In genomic region chr2:155811821-155812396, GRCm38 (mm10) we compare ENCODE assay signal across 8 mouse cellular contexts. TPM values are rescaled to one million over a fixed set of nuclear protein-coding genes. Genes with fewer than 3 reads are reported as not detected.
DNase-seq lines count a peak whose midpoint lies in the region; ATAC-seq lines count a peak whose summit lies in the region.

No protein-coding gene starts in this region.

- 0 out of 2 replicates have a peak, but pooled peaks cover 6% of the 10 kb centered on the region for H3K27me3 ChIP-seq in midbrain, embryonic 10.5 days (ENCODE audit: low read depth, poor library complexity, severe bottlenecking)
- no peaks in the 10 kb centered on the region for H3K27me3 ChIP-seq in midbrain, embryonic 15.5 days (replicated peaks)
- H3K27me3 ChIP-seq in embryonic facial prominence, embryonic 14.5 days (replicated peaks; ENCODE audit: control insufficient read depth, insufficient read depth, low read length) = no peaks in the 10 kb centered on the region
- no peaks in the 10 kb centered on the region for H3K27me3 ChIP-seq in neural tube, embryonic 11.5 days (ENCODE audit: control insufficient read depth, insufficient read depth, low read length)

- DNase-seq in midbrain, embryonic 10.5 days (ENCODE audit: low spot score) = peak; percentile 77
- DNase-seq in adrenal gland, postnatal 4 days (ENCODE audit: low spot score in 2 of 2) = peak; percentile 55 to 62
- DNase-seq in embryonic facial prominence, embryonic 14.5 days (ENCODE audit: low spot score) = peak; percentile 50
- peak; percentile 84 for DNase-seq in heart, postnatal 4 days
- peak; percentile 87 to 93 for DNase-seq in left cerebral cortex, postnatal 14 days (ENCODE audit: low spot score in 2 of 2)
- DNase-seq in neural tube, embryonic 11.5 days (ENCODE audit: low spot score) = peak; percentile 84
- peak; percentile 44 for DNase-seq in testis, postnatal 14 days (ENCODE audit: low spot score)

- intact Hi-C loops in left cerebral cortex, postnatal 14 days (cut with DNase I) = loop anchor here (2.0 kb wide), 1 partner anchor 35 kb away; no protein-coding TSS in a partner anchor

- no peak overlapping the region for H3K9ac ChIP-seq in midbrain, embryonic 15.5 days
- no peak overlapping the region for H3K9ac ChIP-seq in embryonic facial prominence, embryonic 14.5 days (ENCODE audit: low read depth, low read length)
- no peak overlapping the region for H3K9ac ChIP-seq in neural tube, embryonic 11.5 days (ENCODE audit: low read length)

- no peak overlapping the region for H3K4me2 ChIP-seq in midbrain, embryonic 15.5 days
- H3K4me2 ChIP-seq in embryonic facial prominence, embryonic 14.5 days (ENCODE audit: low read depth, low read length) = no peak overlapping the region
- H3K4me2 ChIP-seq in neural tube, embryonic 11.5 days (ENCODE audit: low read depth) = no peak overlapping the region

- ATAC-seq in midbrain, embryonic 15.5 days (replicated peaks) = no peak
- ATAC-seq in embryonic facial prominence, embryonic 14.5 days (ENCODE audit: low read depth) = no peak
- ATAC-seq in neural tube, embryonic 11.5 days (ENCODE audit: insufficient read depth, low FRiP score, low TSS enrichment) = no peak

- no peak overlapping the region for H3K4me3 ChIP-seq in midbrain, embryonic 10.5 days
- no peak overlapping the region for H3K4me3 ChIP-seq in midbrain, embryonic 15.5 days
- no peak overlapping the region for H3K4me3 ChIP-seq in embryonic facial prominence, embryonic 14.5 days (ENCODE audit: low read depth, low read length)
- no peak overlapping the region for H3K4me3 ChIP-seq in neural tube, embryonic 11.5 days (ENCODE audit: low read depth, low read length)

- no peaks in the 10 kb centered on the region for H3K4me1 ChIP-seq in midbrain, embryonic 10.5 days
- no peaks in the 10 kb centered on the region for H3K4me1 ChIP-seq in midbrain, embryonic 15.5 days
- H3K4me1 ChIP-seq in embryonic facial prominence, embryonic 14.5 days (ENCODE audit: control insufficient read depth, insufficient read depth, low read length) = no peaks in the 10 kb centered on the region
- H3K4me1 ChIP-seq in neural tube, embryonic 11.5 days (ENCODE audit: control insufficient read depth, insufficient read depth, low read length) = no peaks in the 10 kb centered on the region

- WGBS in midbrain, embryonic 10.5 days = 44% methylated on average over 16 of the region's 16 CpGs
- WGBS in midbrain, embryonic 15.5 days = 46% methylated on average over 16 of the region's 16 CpGs
- 42% methylated on average over 16 of the region's 16 CpGs for WGBS in embryonic facial prominence, embryonic 14.5 days
- WGBS in neural tube, embryonic 11.5 days = 39% methylated on average over 16 of the region's 16 CpGs

- H3K27ac ChIP-seq in midbrain, embryonic 10.5 days (replicated peaks) = no peak overlapping the region
- H3K27ac ChIP-seq in midbrain, embryonic 15.5 days = no peak overlapping the region
- no peak overlapping the region for H3K27ac ChIP-seq in embryonic facial prominence, embryonic 14.5 days (replicated peaks; ENCODE audit: low read depth, low read length)
- no peak overlapping the region for H3K27ac ChIP-seq in neural tube, embryonic 11.5 days (ENCODE audit: low read depth, low read length)

- H3K9me3 ChIP-seq in midbrain, embryonic 10.5 days (replicated peaks) = no peaks in the 10 kb centered on the region
- H3K9me3 ChIP-seq in midbrain, embryonic 15.5 days = no peaks in the 10 kb centered on the region
- H3K9me3 ChIP-seq in embryonic facial prominence, embryonic 14.5 days (ENCODE audit: control insufficient read depth, low read length) = no peaks in the 10 kb centered on the region
- no peaks in the 10 kb centered on the region for H3K9me3 ChIP-seq in neural tube, embryonic 11.5 days (ENCODE audit: control insufficient read depth, low read length)

- H3K36me3 ChIP-seq in midbrain, embryonic 10.5 days = no peaks in the 10 kb centered on the region; the same call in 1 of the 2 replicates
- H3K36me3 ChIP-seq in midbrain, embryonic 15.5 days (replicated peaks) = peaks cover 7% of the 10 kb centered on the region; the same call in 1 of the 2 replicates
- no peaks in the 10 kb centered on the region for H3K36me3 ChIP-seq in embryonic facial prominence, embryonic 14.5 days (ENCODE audit: control insufficient read depth, insufficient read depth, low read length)
- H3K36me3 ChIP-seq in neural tube, embryonic 11.5 days (ENCODE audit: control insufficient read depth, insufficient read depth, low read length) = no peaks in the 10 kb centered on the region

RNA-seq across cellular contexts. Expression of gene BC029722, which starts 7.3 kb away (rescaled TPM):
- 6.8 and 10.5 TPM in 2 replicates for polyA plus RNA-seq in midbrain, embryonic 10.5 days (2016; fragmentation: Nextera tagmentation; extraction: Ambion mirVana)
- polyA plus RNA-seq in midbrain, embryonic 15.5 days (2015; fragmentation: Nextera tagmentation; extraction: Ambion mirVana) = 39.5 and 40.2 TPM in 2 replicates
- total RNA-seq in adrenal gland, postnatal 4 days (2021) = 10 to 100 TPM; 72.5 to 72.6 TPM
- polyA plus RNA-seq in embryonic facial prominence, embryonic 14.5 days (2014; fragmentation: Nextera tagmentation; extraction: Ambion mirVana) = 10.8 and 12.2 TPM in 2 replicates
- 10 to 100 TPM; 11.0 to 11.5 TPM for total RNA-seq in heart, postnatal 4 days (2021)
- total RNA-seq in left cerebral cortex, postnatal 14 days (2021) = 10 to 100 TPM; 45.7 to 50.3 TPM
- 11.1 and 12.2 TPM in 2 replicates for polyA plus RNA-seq in neural tube, embryonic 11.5 days (2014; fragmentation: Nextera tagmentation; extraction: Ambion mirVana)

RNA-seq across cellular contexts. Expression of gene Eif6, which starts 14.8 kb away (rescaled TPM):
- polyA plus RNA-seq in midbrain, embryonic 10.5 days (2016; fragmentation: Nextera tagmentation; extraction: Ambion mirVana) = 227 and 257 TPM in 2 replicates
- polyA plus RNA-seq in midbrain, embryonic 15.5 days (2015; fragmentation: Nextera tagmentation; extraction: Ambion mirVana) = 140 and 156 TPM in 2 replicates
- total RNA-seq in adrenal gland, postnatal 4 days (2021) = 100 to 1,000 TPM; 137 to 148 TPM
- 151 and 162 TPM in 2 replicates for polyA plus RNA-seq in embryonic facial prominence, embryonic 14.5 days (2014; fragmentation: Nextera tagmentation; extraction: Ambion mirVana)
- 10 to 100 TPM; 86.4 to 95.7 TPM for total RNA-seq in heart, postnatal 4 days (2021)
- 10 to 100 TPM; 65.3 to 67.6 TPM for total RNA-seq in left cerebral cortex, postnatal 14 days (2021)
- polyA plus RNA-seq in neural tube, embryonic 11.5 days (2014; fragmentation: Nextera tagmentation; extraction: Ambion mirVana) = 199 TPM in 2 replicates

RNA-seq across cellular contexts. Expression of gene Fam83c, which starts 22.7 kb away (rescaled TPM):
- polyA plus RNA-seq in midbrain, embryonic 10.5 days (2016; fragmentation: Nextera tagmentation; extraction: Ambion mirVana) = 0.16 and 0.50 TPM in 2 replicates
- 0.54 and 0.60 TPM in 2 replicates for polyA plus RNA-seq in midbrain, embryonic 15.5 days (2015; fragmentation: Nextera tagmentation; extraction: Ambion mirVana)
- total RNA-seq in adrenal gland, postnatal 4 days (2021) = not detected
- polyA plus RNA-seq in embryonic facial prominence, embryonic 14.5 days (2014; fragmentation: Nextera tagmentation; extraction: Ambion mirVana) = 0.74 and 1.1 TPM in 2 replicates
- not detected for total RNA-seq in heart, postnatal 4 days (2021)
- not detected for total RNA-seq in left cerebral cortex, postnatal 14 days (2021)
- 0.15 and 0.27 TPM in 2 replicates for polyA plus RNA-seq in neural tube, embryonic 11.5 days (2014; fragmentation: Nextera tagmentation; extraction: Ambion mirVana)

RNA-seq across cellular contexts. Expression of gene Mmp24, which starts 36.8 kb away (rescaled TPM):
- polyA plus RNA-seq in midbrain, embryonic 10.5 days (2016; fragmentation: Nextera tagmentation; extraction: Ambion mirVana) = 0.49 and 1.5 TPM in 2 replicates
- polyA plus RNA-seq in midbrain, embryonic 15.5 days (2015; fragmentation: Nextera tagmentation; extraction: Ambion mirVana) = 19.3 and 21.6 TPM in 2 replicates
- total RNA-seq in adrenal gland, postnatal 4 days (2021) = 1 to 10 TPM; 5.3 to 6.9 TPM
- polyA plus RNA-seq in embryonic facial prominence, embryonic 14.5 days (2014; fragmentation: Nextera tagmentation; extraction: Ambion mirVana) = 0.51 TPM in 2 replicates
- total RNA-seq in heart, postnatal 4 days (2021) = under 1 TPM; 0.07 TPM
- total RNA-seq in left cerebral cortex, postnatal 14 days (2021) = 10 to 100 TPM; 45.8 to 50.0 TPM
- 4.3 and 5.7 TPM in 2 replicates for polyA plus RNA-seq in neural tube, embryonic 11.5 days (2014; fragmentation: Nextera tagmentation; extraction: Ambion mirVana)
